Mouse (Mus musculus) ES-Bruce4 (cell line): ENCODE data around the gene Kctd5.

ENCODE experiments used
- CTCF ChIP-seq: IDR thresholded peaks from one replicate; pipeline ENCODE4 v1.8.1; 2011; ENCODE audit warnings: low read depth, low read length
- EP300 ChIP-seq: IDR thresholded peaks from 2 replicates; pipeline ENCODE4 v1.6.1; 2011; ENCODE audit warnings: low read depth, low read length; ENCODE audit not compliant: insufficient read depth

DNA sequence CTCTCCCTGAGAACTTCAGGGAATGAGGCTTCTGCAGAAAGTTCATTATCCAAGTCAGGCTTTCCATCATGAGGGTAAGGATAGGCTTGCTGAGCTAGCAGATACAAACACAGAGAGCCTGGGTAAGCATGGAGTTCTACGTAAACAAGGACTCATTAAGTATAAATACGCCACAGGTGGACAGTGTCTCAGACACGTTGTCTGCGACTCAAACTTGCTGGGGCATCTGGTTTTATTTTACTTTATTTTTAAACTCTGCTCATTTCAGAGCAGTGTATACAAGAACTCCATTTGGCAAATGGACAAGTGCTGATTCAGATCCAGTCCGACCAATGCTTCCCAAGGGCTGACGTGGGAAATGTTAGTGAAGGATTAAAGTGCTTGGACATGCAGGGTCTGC is 52.6 kb downstream of the Kctd5 start:
- TF ChIP-seq EP300 (no peak), CTCF (no peak)
